ENCODE assay signal across 13 mouse cellular contexts in the genomic region with DNA sequence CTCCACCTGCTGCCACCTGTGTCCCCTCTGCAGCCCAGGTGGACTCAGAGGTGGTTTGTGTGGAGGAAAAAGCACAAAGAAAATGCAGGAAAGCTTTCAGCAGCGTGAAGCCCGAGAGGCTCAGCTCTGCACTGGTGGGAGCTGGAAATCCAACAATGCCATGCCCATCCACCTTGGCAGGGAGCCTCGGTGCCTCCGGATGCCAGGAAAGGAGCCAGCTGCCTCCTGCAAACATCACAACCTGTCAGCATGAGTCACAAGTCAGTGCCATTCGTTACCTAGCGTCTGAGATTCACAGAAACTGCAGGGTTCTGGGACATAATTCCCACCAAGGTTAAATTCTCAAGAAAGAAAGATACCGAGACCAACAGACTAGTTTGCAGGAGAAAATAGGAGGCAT.
DNase-seq lines count a peak whose midpoint lies in the region; ATAC-seq and TF ChIP-seq lines count a peak whose summit lies in the region.
"Had no signal": no experiment of that assay in that cellular context is flagged by ENCODE, and none has a peak within 500 bp of the region (broad histone marks: within the 10 kb centered on the region; RNA-seq: fewer than 3 reads in every experiment).

No protein-coding gene starts in this region.

- H3K9me3 ChIP-seq in heart, postnatal 0 days (replicated peaks; ENCODE audit: control insufficient read depth, low read length): no peaks in the 10 kb centered on the region
- H3K9me3 ChIP-seq in heart, embryonic 12.5 days (replicated peaks): no peaks in the 10 kb centered on the region
- H3K9me3 ChIP-seq: hindbrain, embryonic 15.5 days had no signal

- no peak for TF ChIP-seq EP300 in heart, postnatal 0 days (IDR thresholded peaks at IDR 0.05; ENCODE audit: low read depth)

- no peak for DNase-seq in heart, postnatal 0 days (ENCODE audit: low spot score)
- peak; percentile 50 for DNase-seq in Muller cell, postnatal 12 days (ENCODE audit: inconsistent ontology term)
- DNase-seq in cerebellum, adult 2 months: peak; percentile 94 to 96
- peak; percentile 69 for DNase-seq in lung, postnatal 10 days
- no peak for DNase-seq in embryo, embryonic 10 days (ENCODE audit: low spot score)
- DNase-seq in adipocyte (ENCODE audit: low spot score): no peak
- no peak for DNase-seq in thymus, postnatal 10 days (ENCODE audit: low spot score in 2 of 2)

- H3K9ac ChIP-seq in heart, postnatal 0 days (replicated peaks; ENCODE audit: low read depth, low read length): no peak overlapping the region
- no peak overlapping the region for H3K9ac ChIP-seq in heart, embryonic 12.5 days
- H3K9ac ChIP-seq: hindbrain, embryonic 15.5 days had no signal

- peak; percentile 18; the same call in 1 of the 2 replicates for ATAC-seq in heart, postnatal 0 days (ENCODE audit: insufficient read depth, low read depth)
- no peak for ATAC-seq in heart, embryonic 12.5 days (ENCODE audit: insufficient number of reproducible peaks, low FRiP score)
- ATAC-seq: CD4-positive, CD25-positive, alpha-beta regulatory T cell, adult 4 months had no signal

- no peak overlapping the region for H3K27ac ChIP-seq in heart, postnatal 0 days (ENCODE audit: low read depth)
- H3K27ac ChIP-seq in heart, embryonic 12.5 days (ENCODE audit: poor library complexity, severe bottlenecking): no peak overlapping the region
- peak overlapping the region; percentile 55 for H3K27ac ChIP-seq in cerebellum, adult 2 months (ENCODE audit: insufficient read depth, low read length)
- H3K27ac ChIP-seq: hindbrain, embryonic 15.5 days had no signal

- no peaks in the 10 kb centered on the region for H3K4me1 ChIP-seq in heart, postnatal 0 days (ENCODE audit: control insufficient read depth, insufficient read depth)
- H3K4me1 ChIP-seq in heart, embryonic 12.5 days (replicated peaks): peaks cover 18% of the 10 kb centered on the region
- H3K4me1 ChIP-seq in cerebellum, adult 2 months (ENCODE audit: control insufficient read depth, insufficient read depth, low read length): peaks cover 49% of the 10 kb centered on the region

- no peak for TF ChIP-seq POLR2A in cerebellum, adult 2 months (IDR thresholded peaks at IDR 0.05; ENCODE audit: borderline replicate concordance, insufficient read depth, low read length)

- WGBS in heart, postnatal 0 days: 59% methylated on average over 7 of the region's 7 CpGs
- 78% methylated on average over 7 of the region's 7 CpGs for WGBS in heart, embryonic 12.5 days
- WGBS in cerebellum, adult 2 months: 4% methylated on average over 7 of the region's 7 CpGs

- no peak overlapping the region for H3K4me2 ChIP-seq in heart, postnatal 0 days (ENCODE audit: low read depth, low read length)
- no peak overlapping the region for H3K4me2 ChIP-seq in heart, embryonic 12.5 days
- H3K4me2 ChIP-seq: hindbrain, embryonic 15.5 days; liver, embryonic 11.5 days had no signal

- H3K4me3 ChIP-seq in heart, postnatal 0 days (ENCODE audit: low read depth, low read length): no peak overlapping the region
- no peak overlapping the region for H3K4me3 ChIP-seq in heart, embryonic 12.5 days
- H3K4me3 ChIP-seq in cerebellum, adult 2 months (replicated peaks; ENCODE audit: insufficient read depth, low read depth, low read length): no peak overlapping the region
- H3K4me3 ChIP-seq: erythroblast, embryonic 14.5 days; hindbrain, embryonic 15.5 days; myocyte had no signal

- no peaks in the 10 kb centered on the region; the same call in 1 of the 2 replicates for H3K27me3 ChIP-seq in heart, postnatal 0 days (ENCODE audit: control insufficient read depth, insufficient read depth, low read length)
- peaks cover 14% of the 10 kb centered on the region; the same call in 1 of the 2 replicates for H3K27me3 ChIP-seq in heart, embryonic 12.5 days (replicated peaks)
- no peaks in the 10 kb centered on the region for H3K27me3 ChIP-seq in cerebellum, adult 2 months (ENCODE audit: control insufficient read depth, insufficient read depth, low read length)
- H3K27me3 ChIP-seq: hindbrain, embryonic 15.5 days had no signal

- no peaks in the 10 kb centered on the region for H3K36me3 ChIP-seq in heart, postnatal 0 days (replicated peaks; ENCODE audit: control insufficient read depth, insufficient read depth, low read length)
- no peaks in the 10 kb centered on the region for H3K36me3 ChIP-seq in heart, embryonic 12.5 days
- H3K36me3 ChIP-seq: hindbrain, embryonic 15.5 days had no signal

- TF ChIP-seq CTCF in heart, postnatal 0 days (IDR thresholded peaks at IDR 0.05; ENCODE audit: low read depth): no peak
- no peak for TF ChIP-seq CTCF in cerebellum, adult 2 months (IDR thresholded peaks at IDR 0.05; ENCODE audit: borderline replicate concordance, insufficient read depth, low read depth, low read length)

Comparison
In these comparisons a context has a peak if more than half of its experiments do, and no peak if none do; other contexts are left out.
1. DNase-seq: peak in Muller cell, postnatal 12 days (single experiment), cerebellum, adult 2 months (2 of 2) and lung, postnatal 10 days (single experiment); none in heart, postnatal 0 days (single experiment), embryo, embryonic 10 days (single experiment), adipocyte (single experiment) and thymus, postnatal 10 days (0 of 2).